Mouse (Mus musculus) forebrain, embryonic 11.5 days (tissue): ENCODE data around the gene Faap20. TPM values are rescaled to one million over a fixed set of nuclear protein-coding genes. Genes with fewer than 3 reads are reported as not detected.

ENCODE experiments used
- ATAC-seq: fragments of 200-750 bp; cut with Nextera tagmentation; replicated peaks from 2 replicates; pipeline ENCODE4 v1.8.0; 2017; ENCODE audit warnings: moderate TSS enrichment; ENCODE audit not compliant: low FRiP score
- DNase-seq: peaks from one replicate; pipeline ENCODE4 v3.0.0-alpha.2; 2017; ENCODE audit warnings: low spot score
- H3K27ac ChIP-seq: fragments of 300-500 bp; sonication (generic); 2 replicates; pipeline ENCODE4 v1.5.1; 2014; ENCODE audit warnings: low read depth, low read length
- H3K27me3 ChIP-seq: fragments of 300-500 bp; sonication (generic); 2 replicates; pipeline ENCODE4 v1.6.1; 2014; ENCODE audit warnings: mild to moderate bottlenecking, low read length, mixed read lengths; ENCODE audit not compliant: control insufficient read depth, insufficient read depth
- H3K36me3 ChIP-seq: fragments of 300-500 bp; sonication (generic); 2 replicates; pipeline ENCODE4 v1.6.1; 2014; ENCODE audit warnings: mild to moderate bottlenecking, low read length, moderate library complexity, mixed read lengths; ENCODE audit not compliant: control insufficient read depth, insufficient read depth
- H3K4me1 ChIP-seq: fragments of 300-500 bp; sonication (generic); replicated peaks from 2 replicates; pipeline ENCODE4 v1.6.1; 2014; ENCODE audit warnings: low read length, mixed read lengths; ENCODE audit not compliant: control insufficient read depth, insufficient read depth
- H3K4me2 ChIP-seq: fragments of 300-500 bp; sonication (generic); 2 replicates; pipeline ENCODE4 v1.6.1; 2014; ENCODE audit warnings: low read depth, mild to moderate bottlenecking, low read length, moderate library complexity, mixed read lengths; ENCODE audit not compliant: severe bottlenecking
- H3K4me3 ChIP-seq: fragments of 300-500 bp; sonication (generic); 2 replicates; pipeline ENCODE4 v1.5.1; 2014; ENCODE audit warnings: low read depth, low read length
- H3K9ac ChIP-seq: fragments of 300-500 bp; sonication (generic); 2 replicates; pipeline ENCODE4 v1.6.1; 2014; ENCODE audit warnings: low read length
- H3K9me3 ChIP-seq: fragments of 300-500 bp; sonication (generic); 2 replicates; pipeline ENCODE4 v1.6.1; 2016; ENCODE audit warnings: low read length, mixed read lengths; ENCODE audit not compliant: control insufficient read depth
- WGBS: fragments of 180-500 bp; shearing (Covaris S2); extraction: QIAGEN DNeasy Blood & Tissue Kit; methylation state at CpG from one replicate; pipeline ENCODE4 v1.1.7; 2014; 5-methylcytosine and 5-hydroxymethylcytosine counted together
- polyA plus RNA-seq: library from polyadenylated mRNA; unstranded; fragments of >200 nt; fragmentation: Nextera tagmentation; extraction: Ambion mirVana; gene quantifications from 2 replicates; pipeline ENCODE4 v1.2.1, GENCODE M21; 2014

The Faap20 gene
- polyA plus RNA-seq, 1 experiment from 2014 or later = 105 TPM

DNA sequence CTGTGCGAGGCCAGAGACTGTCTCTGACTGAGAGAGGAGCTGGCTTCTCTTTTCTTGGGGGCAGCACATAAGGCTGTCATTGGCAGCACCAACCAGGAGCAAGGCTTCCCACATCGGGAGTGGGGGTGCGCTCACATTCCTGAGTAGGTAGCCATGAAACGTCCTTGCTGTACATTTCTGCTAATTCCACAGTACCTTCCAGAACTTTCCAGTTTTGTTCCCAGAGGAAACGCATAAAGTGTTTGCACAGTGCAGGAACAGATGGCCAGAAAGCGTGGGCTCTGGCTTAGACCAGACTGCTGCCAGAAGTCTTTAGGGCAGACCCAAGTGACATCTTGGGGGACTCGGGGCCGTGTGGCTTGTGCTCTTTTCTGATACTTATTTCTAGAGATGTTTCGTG is 34.0 kb downstream of the Faap20 start:
- 83% methylated on average over 9 of the region's 9 CpGs for WGBS
- H3K4me3 ChIP-seq = no peak overlapping the region
- H3K27ac ChIP-seq = no peak overlapping the region
- no peak for ATAC-seq
- no peaks in the 10 kb centered on the region for H3K9me3 ChIP-seq
- no peak for DNase-seq
- H3K36me3 ChIP-seq = no peaks in the 10 kb centered on the region
- no peak overlapping the region for H3K9ac ChIP-seq
- H3K4me1 ChIP-seq = peaks cover 2% of the 10 kb centered on the region; the same call in 1 of the 2 replicates
- H3K27me3 ChIP-seq = no peaks in the 10 kb centered on the region
- no peak overlapping the region for H3K4me2 ChIP-seq

DNA sequence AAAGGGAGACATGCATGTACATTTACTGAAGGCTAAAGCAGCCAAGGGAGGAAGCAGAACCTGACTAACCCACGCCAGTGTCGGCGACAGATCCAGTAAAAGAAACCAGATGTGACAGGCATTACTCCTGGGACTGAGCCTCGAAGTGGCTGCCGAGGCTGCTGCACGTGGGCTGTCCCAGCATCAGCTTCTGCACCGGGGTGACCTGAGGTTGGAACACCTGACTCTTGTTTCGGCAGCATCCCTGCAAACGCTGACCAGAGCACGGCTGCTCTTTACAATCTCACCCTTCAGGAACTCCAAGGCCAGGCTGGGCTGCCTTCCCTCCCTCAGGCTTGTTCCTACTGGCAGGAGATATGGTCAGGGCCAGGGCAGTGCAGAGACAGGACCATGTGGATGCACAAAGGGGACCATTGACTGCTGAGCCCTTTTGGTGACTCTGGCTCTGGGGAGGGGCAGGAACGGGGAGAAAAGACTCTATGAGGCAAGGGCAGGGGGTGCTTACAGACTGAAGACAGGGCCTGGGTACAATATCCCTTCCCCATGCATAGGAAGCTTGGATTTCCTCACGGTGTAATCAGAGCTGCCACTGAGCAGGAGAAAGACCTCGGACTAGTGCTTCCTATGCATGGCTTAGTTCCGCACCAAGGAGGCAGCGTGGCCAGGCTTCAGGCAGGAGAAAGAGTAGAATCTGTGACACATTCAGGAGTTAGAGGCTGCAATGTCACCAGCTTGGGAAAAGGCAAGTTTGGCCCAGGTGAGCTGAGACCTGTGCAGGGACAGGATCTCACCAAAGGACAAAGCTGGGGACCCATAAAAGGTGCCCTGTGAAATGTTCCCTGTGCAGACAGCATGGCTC is 35.1 kb downstream of the Faap20 start:
- H3K27ac ChIP-seq = no peak overlapping the region
- H3K4me3 ChIP-seq = no peak overlapping the region
- 78% methylated on average over 15 of the region's 15 CpGs for WGBS
- ATAC-seq (no peak), DNase-seq (no peak)
- no peaks in the 10 kb centered on the region for H3K27me3 ChIP-seq
- no peaks in the 10 kb centered on the region for H3K9me3 ChIP-seq
- H3K36me3 ChIP-seq = no peaks in the 10 kb centered on the region
- H3K4me2 ChIP-seq = no peak overlapping the region
- H3K9ac ChIP-seq = no peak overlapping the region
- H3K4me1 ChIP-seq = no peaks in the 10 kb centered on the region; the same call in 1 of the 2 replicates

DNA sequence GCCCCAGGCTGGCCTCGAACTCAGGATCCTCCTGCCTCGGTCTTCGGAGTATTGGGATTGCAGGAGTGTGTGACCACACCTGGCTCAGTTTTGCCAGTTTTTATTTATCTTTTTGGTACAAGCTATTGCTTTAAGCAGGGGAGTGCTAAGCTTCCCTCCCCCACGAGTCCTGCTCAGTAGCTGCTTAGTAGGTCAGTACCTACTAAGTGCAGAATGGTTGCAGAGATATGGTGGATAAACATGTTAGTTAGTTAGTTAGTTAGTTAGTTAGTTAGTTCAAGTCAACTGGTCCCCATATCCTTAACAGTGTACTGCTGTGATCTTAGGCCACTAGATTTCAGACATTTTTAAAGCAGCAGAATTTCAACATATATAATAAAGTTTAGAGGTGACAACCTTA is 36.5 kb downstream of the Faap20 start:
- Histone ChIP-seq H3K27ac (no peak overlapping the region), H3K4me3 (no peak overlapping the region), H3K36me3 (no peaks in the 10 kb centered on the region), H3K27me3 (no peaks in the 10 kb centered on the region), H3K9ac (no peak overlapping the region), H3K4me1 (no peaks in the 10 kb centered on the region; the same call in 1 of the 2 replicates), H3K4me2 (no peak overlapping the region), H3K9me3 (no peaks in the 10 kb centered on the region)
- no peak for ATAC-seq
- no peak for DNase-seq
- 93% methylated on average over 4 of the region's 4 CpGs for WGBS

- Histone ChIP-seq H3K27me3 (no peaks in the 10 kb centered on the region), H3K27ac (no peak overlapping the region), H3K4me3 (no peak overlapping the region), H3K9ac (no peak overlapping the region), H3K9me3 (no peaks in the 10 kb centered on the region), H3K4me1 (no peaks in the 10 kb centered on the region), H3K36me3 (no peaks in the 10 kb centered on the region), H3K4me2 (no peak overlapping the region)
- whole genome bisulfite sequencing = 95% methylated on average over 11 of the region's 11 CpGs
- ATAC-seq = no peak
- DNase-seq = no peak
These were observed 38.1 kb downstream of the Faap20 start for GRCm38 (mm10) chr4:155287713-155288112.

GRCm38 (mm10) chr4:155288586-155288985 is 39.0 kb downstream of the Faap20 start:
- Histone ChIP-seq H3K9ac (no peak overlapping the region), H3K4me1 (no peaks in the 10 kb centered on the region), H3K27ac (no peak overlapping the region), H3K4me3 (no peak overlapping the region), H3K4me2 (no peak overlapping the region), H3K36me3 (no peaks in the 10 kb centered on the region), H3K27me3 (no peaks in the 10 kb centered on the region), H3K9me3 (no peaks in the 10 kb centered on the region)
- 78% methylated on average over 1 of the region's 1 CpGs for WGBS
- ATAC-seq = no peak
- DNase-seq = no peak

DNA sequence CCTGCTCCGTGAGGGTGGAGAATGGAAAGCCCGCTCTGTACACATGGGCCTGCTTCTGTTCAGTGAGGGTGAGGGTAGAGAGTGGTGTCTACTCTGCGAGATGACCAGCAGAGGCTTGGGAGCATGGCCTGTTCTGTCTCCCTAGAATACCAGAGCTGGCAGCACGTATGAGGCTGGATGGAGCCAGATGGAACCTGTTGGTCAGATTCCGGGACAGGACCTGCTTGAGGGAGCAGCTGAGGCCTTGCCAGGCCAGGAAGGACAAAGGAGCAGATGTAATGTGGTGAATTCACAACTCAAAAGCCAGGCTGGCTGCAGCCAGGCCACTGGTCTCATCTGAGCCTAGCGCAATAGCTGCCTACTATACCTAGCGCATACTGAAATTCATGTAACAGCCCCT is 40.4 kb downstream of the Faap20 start:
- H3K4me3 ChIP-seq = no peak overlapping the region
- 91% methylated on average over 7 of the region's 7 CpGs for WGBS
- no peak overlapping the region for H3K9ac ChIP-seq
- DNase-seq (no peak), ATAC-seq (no peak)
- no peaks in the 10 kb centered on the region for H3K9me3 ChIP-seq
- H3K27ac ChIP-seq = no peak overlapping the region
- H3K36me3 ChIP-seq = no peaks in the 10 kb centered on the region
- no peak overlapping the region for H3K4me2 ChIP-seq
- H3K27me3 ChIP-seq = no peaks in the 10 kb centered on the region
- H3K4me1 ChIP-seq = no peaks in the 10 kb centered on the region

GRCm38 (mm10) chr4:155292863-155293262 is 43.3 kb downstream of the Faap20 start:
- Histone ChIP-seq H3K36me3 (no peaks in the 10 kb centered on the region), H3K27me3 (no peaks in the 10 kb centered on the region), H3K9me3 (no peaks in the 10 kb centered on the region), H3K4me3 (no peak overlapping the region), H3K4me1 (no peaks in the 10 kb centered on the region), H3K27ac (no peak overlapping the region), H3K9ac (no peak overlapping the region), H3K4me2 (no peak overlapping the region)
- ATAC-seq (no peak), DNase-seq (no peak)
- WGBS = 85% methylated on average over 10 of the region's 10 CpGs

DNA sequence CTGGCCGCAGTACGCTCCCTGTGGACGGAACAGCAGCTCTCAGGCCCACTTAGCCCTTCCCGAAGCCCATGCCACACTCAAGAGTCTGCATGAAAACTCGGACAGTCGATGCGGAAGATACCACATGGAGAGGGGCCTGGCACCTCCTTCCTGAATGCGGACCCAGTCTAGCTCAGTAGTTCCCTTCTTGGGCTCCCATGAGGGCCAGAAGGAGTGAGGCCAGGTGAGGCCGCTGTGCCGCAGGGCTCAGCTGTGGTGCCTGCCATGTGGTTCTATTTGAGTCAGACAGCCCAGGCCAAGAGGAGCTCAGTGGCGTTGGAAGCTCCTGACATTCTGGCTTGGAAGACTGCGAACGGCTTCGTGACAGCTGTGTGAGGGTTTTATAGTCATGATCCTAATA is 44.8 kb downstream of the Faap20 start:
- Histone ChIP-seq H3K27me3 (no peaks in the 10 kb centered on the region), H3K36me3 (no peaks in the 10 kb centered on the region), H3K27ac (no peak overlapping the region), H3K9ac (no peak overlapping the region), H3K4me3 (no peak overlapping the region), H3K4me1 (no peaks in the 10 kb centered on the region), H3K9me3 (no peaks in the 10 kb centered on the region), H3K4me2 (no peak overlapping the region)
- ATAC-seq (no peak), DNase-seq (no peak)
- 95% methylated on average over 14 of the region's 14 CpGs for WGBS

DNA sequence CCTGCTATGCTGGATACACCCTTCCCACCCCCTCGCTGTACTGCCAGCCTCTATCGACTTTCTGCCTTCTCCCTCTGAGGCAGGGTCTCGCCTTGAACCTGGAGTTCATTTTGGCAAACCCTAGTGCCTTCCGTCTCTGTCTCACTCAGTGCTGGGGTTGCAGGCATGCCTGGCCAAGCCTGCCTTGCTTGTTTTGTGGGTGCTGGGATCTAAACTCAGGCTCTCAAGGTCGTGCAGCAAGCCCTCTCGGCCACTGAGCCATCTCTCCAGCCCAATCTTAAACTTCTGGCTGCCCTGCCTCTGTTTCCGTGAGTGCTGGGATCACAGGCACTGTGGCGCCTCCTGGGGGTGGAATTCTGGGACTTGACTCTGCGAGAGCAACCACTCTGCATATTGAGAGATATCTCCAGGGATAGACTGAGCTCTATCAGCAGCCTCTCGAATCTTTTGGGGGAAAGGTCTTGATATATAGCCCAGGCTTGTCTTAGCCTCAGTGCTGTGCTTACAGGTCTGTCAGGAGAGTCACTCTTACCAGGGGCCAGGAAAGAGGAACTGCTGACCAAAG is 45.5 kb downstream of the Faap20 start:
- Histone ChIP-seq H3K4me1 (no peaks in the 10 kb centered on the region), H3K9me3 (no peaks in the 10 kb centered on the region), H3K4me3 (no peak overlapping the region), H3K9ac (no peak overlapping the region), H3K27ac (no peak overlapping the region), H3K36me3 (no peaks in the 10 kb centered on the region), H3K4me2 (no peak overlapping the region), H3K27me3 (no peaks in the 10 kb centered on the region)
- no peak for ATAC-seq
- DNase-seq = no peak
- WGBS = 83% methylated on average over 10 of the region's 10 CpGs
